Comparison of ENCODE assay signal across 10 mouse cellular contexts in genomic region chr9:111093094-111093493, GRCm38 (mm10). TPM values are rescaled to one million over a fixed set of nuclear protein-coding genes. Genes with fewer than 3 reads are reported as not detected.
DNase-seq lines count a peak whose midpoint lies in the region; ATAC-seq and TF ChIP-seq lines count a peak whose summit lies in the region.
"Had no signal": no experiment of that assay in that cellular context is flagged by ENCODE, and none has a peak within 500 bp of the region (broad histone marks: within the 10 kb centered on the region; RNA-seq: fewer than 3 reads in every experiment).

No protein-coding gene starts in this region.

- 27% methylated on average over 5 of the region's 5 CpGs for WGBS in intestine, embryonic 16.5 days
- WGBS in intestine, embryonic 15.5 days, result 28% methylated on average over 5 of the region's 5 CpGs
- 29% methylated on average over 5 of the region's 5 CpGs for WGBS in cerebellum, adult 2 months
- 34% methylated on average over 5 of the region's 5 CpGs for WGBS in neural tube, embryonic 11.5 days

- no peak overlapping the region for H3K4me2 ChIP-seq in intestine, embryonic 16.5 days (ENCODE audit: low read depth, low read length)
- H3K4me2 ChIP-seq in intestine, embryonic 15.5 days (replicated peaks), result no peak overlapping the region
- H3K4me2 ChIP-seq in neural tube, embryonic 11.5 days (ENCODE audit: low read depth), result no peak overlapping the region
- H3K4me2 ChIP-seq: embryonic facial prominence, embryonic 12.5 days; lung, embryonic 15.5 days had no signal

- H3K9me3 ChIP-seq in intestine, embryonic 16.5 days (ENCODE audit: control insufficient read depth, low read length), result no peaks in the 10 kb centered on the region
- H3K9me3 ChIP-seq in intestine, embryonic 15.5 days, result no peaks in the 10 kb centered on the region
- no peaks in the 10 kb centered on the region for H3K9me3 ChIP-seq in MEL (replicated peaks; ENCODE audit: insufficient read depth, low read length)
- H3K9me3 ChIP-seq in neural tube, embryonic 11.5 days (ENCODE audit: control insufficient read depth, low read length), result no peaks in the 10 kb centered on the region
- H3K9me3 ChIP-seq: embryonic facial prominence, embryonic 12.5 days; lung, embryonic 15.5 days had no signal

- H3K36me3 ChIP-seq in intestine, embryonic 16.5 days (ENCODE audit: control insufficient read depth, insufficient read depth, low read length), result no peaks in the 10 kb centered on the region
- no peaks in the 10 kb centered on the region for H3K36me3 ChIP-seq in intestine, embryonic 15.5 days
- H3K36me3 ChIP-seq in MEL (ENCODE audit: control insufficient read depth in 1 of 2, insufficient read depth in 2 of 2, low read length in 2 of 2), result peaks cover 0 to 5% of the 10 kb centered on the region in 2 experiments; a peak in 2 of 4 replicates
- H3K36me3 ChIP-seq in neural tube, embryonic 11.5 days (ENCODE audit: control insufficient read depth, insufficient read depth, low read length), result no peaks in the 10 kb centered on the region
- H3K36me3 ChIP-seq: embryonic facial prominence, embryonic 12.5 days; lung, embryonic 15.5 days had no signal

- peak; percentile 90 for TF ChIP-seq RAD21 in MEL (IDR thresholded peaks at IDR 0.05; ENCODE audit: low read depth, low read length)

- no peak overlapping the region for H3K27ac ChIP-seq in intestine, embryonic 16.5 days (ENCODE audit: low read length)
- H3K27ac ChIP-seq in intestine, embryonic 15.5 days, result no peak overlapping the region
- no peak overlapping the region for H3K27ac ChIP-seq in MEL (ENCODE audit: control insufficient read depth, low read depth, low read length)
- no peak overlapping the region for H3K27ac ChIP-seq in cerebellum, adult 2 months (ENCODE audit: insufficient read depth, low read length)
- H3K27ac ChIP-seq in neural tube, embryonic 11.5 days (ENCODE audit: low read depth, low read length), result no peak overlapping the region
- H3K27ac ChIP-seq: embryonic facial prominence, embryonic 12.5 days; lung, embryonic 15.5 days had no signal

- ATAC-seq in intestine, embryonic 16.5 days, result peak; percentile 39; the same call in 1 of the 2 replicates
- no peak for ATAC-seq in intestine, embryonic 15.5 days
- ATAC-seq in neural tube, embryonic 11.5 days (ENCODE audit: insufficient read depth, low FRiP score, low TSS enrichment), result no peak

- TF ChIP-seq POLR2A in MEL (IDR thresholded peaks at IDR 0.05; ENCODE audit: control insufficient read depth in 1 of 2, insufficient read depth in 1 of 2, low read depth in 1 of 2, low read length in 2 of 2, poor library complexity in 1 of 2), result no peak
- TF ChIP-seq POLR2A in cerebellum, adult 2 months (IDR thresholded peaks at IDR 0.05; ENCODE audit: borderline replicate concordance, insufficient read depth, low read length), result no peak

- H3K9ac ChIP-seq in intestine, embryonic 16.5 days (ENCODE audit: low read depth, low read length), result no peak overlapping the region
- H3K9ac ChIP-seq in intestine, embryonic 15.5 days, result no peak overlapping the region
- H3K9ac ChIP-seq in MEL (ENCODE audit: control insufficient read depth, low read depth, low read length, poor library complexity, severe bottlenecking), result no peak overlapping the region
- H3K9ac ChIP-seq in neural tube, embryonic 11.5 days (ENCODE audit: low read length), result no peak overlapping the region
- H3K9ac ChIP-seq: embryonic facial prominence, embryonic 12.5 days; lung, embryonic 15.5 days had no signal

- H3K4me1 ChIP-seq in intestine, embryonic 16.5 days (ENCODE audit: control insufficient read depth, insufficient read depth, low read length), result peaks cover 9% of the 10 kb centered on the region
- peaks cover 8% of the 10 kb centered on the region for H3K4me1 ChIP-seq in intestine, embryonic 15.5 days (replicated peaks)
- peaks cover 3 to 23% of the 10 kb centered on the region in 2 experiments; a peak in 3 of 4 replicates for H3K4me1 ChIP-seq in MEL (ENCODE audit: control insufficient read depth in 1 of 2, insufficient read depth in 2 of 2, low read length in 2 of 2)
- no peaks in the 10 kb centered on the region for H3K4me1 ChIP-seq in cerebellum, adult 2 months (ENCODE audit: control insufficient read depth, insufficient read depth, low read length)
- no peaks in the 10 kb centered on the region for H3K4me1 ChIP-seq in neural tube, embryonic 11.5 days (ENCODE audit: control insufficient read depth, insufficient read depth, low read length)

- no peak for TF ChIP-seq EP300 in MEL (IDR thresholded peaks at IDR 0.05; ENCODE audit: low read depth in 1 of 2, low read length in 2 of 2)

- DNase-seq in MEL (ENCODE audit: low read depth, low spot score), result peak; percentile 75
- DNase-seq in cerebellum, adult 2 months, result peak; percentile 63 to 68
- peak; percentile 39 to 54 for DNase-seq in gastrocnemius, postnatal 36 days
- DNase-seq in left cerebral cortex, adult 18-20 months (ENCODE audit: low spot score in 2 of 2), result peak; percentile 60 to 61
- DNase-seq in neural tube, embryonic 11.5 days (ENCODE audit: low spot score), result peak; percentile 48
- peak; percentile 77 for DNase-seq in thymus, postnatal 4 days

- no peaks in the 10 kb centered on the region for H3K27me3 ChIP-seq in intestine, embryonic 16.5 days (replicated peaks; ENCODE audit: control insufficient read depth, insufficient read depth, low read length)
- H3K27me3 ChIP-seq in intestine, embryonic 15.5 days (replicated peaks), result no peaks in the 10 kb centered on the region
- no peaks in the 10 kb centered on the region for H3K27me3 ChIP-seq in MEL (ENCODE audit: control insufficient read depth in 1 of 2, insufficient read depth in 2 of 2, low read length in 2 of 2)
- H3K27me3 ChIP-seq in cerebellum, adult 2 months (ENCODE audit: control insufficient read depth, insufficient read depth, low read length), result no peaks in the 10 kb centered on the region
- H3K27me3 ChIP-seq in neural tube, embryonic 11.5 days (ENCODE audit: control insufficient read depth, insufficient read depth, low read length), result no peaks in the 10 kb centered on the region
- H3K27me3 ChIP-seq: embryonic facial prominence, embryonic 12.5 days; lung, embryonic 15.5 days had no signal

- H3K4me3 ChIP-seq in intestine, embryonic 16.5 days (ENCODE audit: low read length), result no peak overlapping the region
- no peak overlapping the region for H3K4me3 ChIP-seq in intestine, embryonic 15.5 days (replicated peaks)
- H3K4me3 ChIP-seq in MEL (ENCODE audit: control insufficient read depth in 1 of 2, insufficient read depth in 1 of 2, low read depth in 2 of 2, low read length in 2 of 2), result no peak overlapping the region
- H3K4me3 ChIP-seq in cerebellum, adult 2 months (replicated peaks; ENCODE audit: insufficient read depth, low read depth, low read length), result no peak overlapping the region
- H3K4me3 ChIP-seq in neural tube, embryonic 11.5 days (ENCODE audit: low read depth, low read length), result no peak overlapping the region
- H3K4me3 ChIP-seq: embryonic facial prominence, embryonic 12.5 days; lung, embryonic 15.5 days had no signal

- intact Hi-C loops in gastrocnemius, postnatal 36 days (cut with DNase I), result loop anchor here (5.0 kb wide), 1 partner anchor 109 kb away; no protein-coding TSS in a partner anchor

- H3K79me2 ChIP-seq in MEL (ENCODE audit: control insufficient read depth, insufficient read depth, low read length, poor library complexity), result no peaks in the 10 kb centered on the region

- peak; percentile 89 to 94 (median 92) for TF ChIP-seq CTCF in MEL (IDR thresholded peaks at IDR 0.05 in 2 of 3, conservative IDR thresholded peaks at IDR 0.05 in 1 of 3; ENCODE audit: control insufficient read depth in 1 of 3, insufficient read depth in 1 of 3, low read depth in 2 of 3, low read length in 3 of 3, poor library complexity in 1 of 3, severe bottlenecking in 1 of 3)
- peak; percentile 87 for TF ChIP-seq CTCF in cerebellum, adult 2 months (IDR thresholded peaks at IDR 0.05; ENCODE audit: borderline replicate concordance, insufficient read depth, low read depth, low read length)

TF ChIP-seq in MEL, 35 proteins besides CTCF, POLR2A, EP300 and RAD21:
- TF ChIP-seq CHD2 (IDR thresholded peaks at IDR 0.05; ENCODE audit: low read length), result no peak
- 0 out of 2 replicates have a peak, but pooled peaks have one; percentile 35 for TF ChIP-seq MAZ (IDR thresholded peaks at IDR 0.05; ENCODE audit: low read depth, low read length)
- TF ChIP-seq SMC3 (IDR thresholded peaks at IDR 0.05; ENCODE audit: low read depth, low read length), result peak; percentile 96
- TF ChIP-seq ZC3H11A (IDR thresholded peaks at IDR 0.05; ENCODE audit: low read depth, low read length), result peak; percentile 84
- TF ChIP-seq SIN3A (IDR thresholded peaks at IDR 0.05; ENCODE audit: low read length), result peak; percentile 33; the same call in 1 of the 2 replicates
TF ChIP-seq in MEL: peak in this region for 4.

RNA-seq across cellular contexts. Expression of gene Lrrfip2, which starts 24.3 kb away (rescaled TPM):
- 38.4 and 39.4 TPM in 2 replicates for polyA plus RNA-seq in intestine, embryonic 16.5 days (2015; fragmentation: Nextera tagmentation; extraction: Ambion mirVana)
- 41.4 and 41.6 TPM in 2 replicates for polyA plus RNA-seq in intestine, embryonic 15.5 days (2015; fragmentation: Nextera tagmentation; extraction: Ambion mirVana)
- total RNA-seq in MEL (2012; rRNA removed), result 26.0 and 28.4 TPM in 2 replicates
- polyA plus RNA-seq in MEL (2012; ENCODE audit: insufficient read depth in 1 of 2, insufficient read length in 2 of 2, low read depth in 1 of 2, low replicate concordance in 2 of 2, missing spikeins in 1 of 2), result 10 to 100 TPM in 1 of 2 experiments, not detected in 1; 42.7 TPM
- polyA plus RNA-seq in cerebellum, adult 2 months (2012; rRNA removed), result 62.8 and 63.1 TPM in 2 replicates
- total RNA-seq in gastrocnemius, postnatal 36 days (2021), result 10 to 100 TPM; 63.9 to 69.2 TPM
- total RNA-seq in left cerebral cortex, adult 18-20 months (2021), result 10 to 100 TPM; 43.9 to 48.6 TPM
- 50.8 and 51.3 TPM in 2 replicates for polyA plus RNA-seq in neural tube, embryonic 11.5 days (2014; fragmentation: Nextera tagmentation; extraction: Ambion mirVana)

RNA-seq across cellular contexts. Expression of gene Ccrl2, which starts 35.8 kb away (rescaled TPM):
- polyA plus RNA-seq in intestine, embryonic 16.5 days (2015; fragmentation: Nextera tagmentation; extraction: Ambion mirVana), result 1.9 and 2.5 TPM in 2 replicates
- polyA plus RNA-seq in intestine, embryonic 15.5 days (2015; fragmentation: Nextera tagmentation; extraction: Ambion mirVana), result 1.8 and 2.6 TPM in 2 replicates
- total RNA-seq in MEL (2012; rRNA removed), result 0.19 and 0.23 TPM in 2 replicates
- under 1 TPM in 1 of 2 experiments, not detected in 1; 0.75 TPM for polyA plus RNA-seq in MEL (2012; ENCODE audit: insufficient read depth in 1 of 2, insufficient read length in 2 of 2, low read depth in 1 of 2, low replicate concordance in 2 of 2, missing spikeins in 1 of 2)
- polyA plus RNA-seq in cerebellum, adult 2 months (2012; rRNA removed), result 1.1 and 2.2 TPM in 2 replicates
- total RNA-seq in gastrocnemius, postnatal 36 days (2021), result 1 to 10 TPM; 3.2 to 6.8 TPM
- 1 to 10 TPM in 1 of 2 experiments, under 1 TPM in 1; 0.82 to 1.2 TPM for total RNA-seq in left cerebral cortex, adult 18-20 months (2021)
- polyA plus RNA-seq in neural tube, embryonic 11.5 days (2014; fragmentation: Nextera tagmentation; extraction: Ambion mirVana), result 0.54 and 1.6 TPM in 2 replicates
